Mouse (Mus musculus): ENCODE measurements around the gene Furin. TPM values are rescaled to one million over a fixed set of nuclear protein-coding genes. Genes with fewer than 3 reads are reported as not detected.

Furin gene
- total and polyA plus RNA-seq, 3 experiments = 21.3 to 30.4 (median 25.1) TPM

- Histone ChIP-seq H3K27me3 (ENCODE audit: insufficient read depth, low read length) (peaks cover 16% of the 10 kb centered on the region; the same call in 1 of the 2 replicates), H3K36me3 (replicated peaks) (no peaks in the 10 kb centered on the region), H3K4me1 (ENCODE audit: insufficient read depth, low read depth, low read length) (peaks cover 52% of the 10 kb centered on the region), H3K9me3 (replicated peaks) (no peaks in the 10 kb centered on the region), H3K4me3 (ENCODE audit: low read depth, low read length) (no peak overlapping the region)
- TF ChIP-seq CTCF (IDR thresholded peaks at IDR 0.05; ENCODE audit: low read depth, low read length) (no peak), GATA2 (IDR thresholded peaks at IDR 0.05; ENCODE audit: borderline replicate concordance, low read depth, low read length) (no peak), GATA1 (IDR thresholded peaks at IDR 0.05; ENCODE audit: borderline replicate concordance, low read length) (no peak), TAL1 (conservative IDR thresholded peaks at IDR 0.05; ENCODE audit: low read depth, low read length) (no peak), POLR2AphosphoS5 (IDR thresholded peaks at IDR 0.05; ENCODE audit: insufficient replicate concordance, low read depth, low read length) (no peak)
- DNase-seq (ENCODE audit: low spot score) = no peak
- no peak for ATAC-seq (ENCODE audit: extremely low read depth, insufficient number of reproducible peaks, low FRiP score, poor library complexity, severe bottlenecking)
Observed at GRCm38 (mm10) chr7:80414303-80414855, 9.1 kb upstream of the Furin start.

GRCm38 (mm10) chr7:80413512-80414302 lies 8.5 kb upstream of the Furin start:
- ATAC-seq (ENCODE audit: extremely low read depth, insufficient number of reproducible peaks, low FRiP score, poor library complexity, severe bottlenecking) = no peak
- no peak for DNase-seq (ENCODE audit: low spot score)
- peaks cover 46% of the 10 kb centered on the region for H3K4me1 ChIP-seq (ENCODE audit: insufficient read depth, low read depth, low read length)
- TF ChIP-seq POLR2AphosphoS5 (IDR thresholded peaks at IDR 0.05; ENCODE audit: insufficient replicate concordance, low read depth, low read length) (no peak), GATA1 (IDR thresholded peaks at IDR 0.05; ENCODE audit: borderline replicate concordance, low read length) (no peak), GATA2 (IDR thresholded peaks at IDR 0.05; ENCODE audit: borderline replicate concordance, low read depth, low read length) (no peak), CTCF (IDR thresholded peaks at IDR 0.05; ENCODE audit: low read depth, low read length) (no peak), TAL1 (conservative IDR thresholded peaks at IDR 0.05; ENCODE audit: low read depth, low read length) (no peak)
- H3K36me3 ChIP-seq (replicated peaks) = no peaks in the 10 kb centered on the region
- no peaks in the 10 kb centered on the region for H3K9me3 ChIP-seq (replicated peaks)
- peaks cover 20% of the 10 kb centered on the region; the same call in 1 of the 2 replicates for H3K27me3 ChIP-seq (ENCODE audit: insufficient read depth, low read length)
- H3K4me3 ChIP-seq (ENCODE audit: low read depth, low read length) = no peak overlapping the region

GRCm38 (mm10) chr7:80412781-80413180 lies 7.5 kb upstream of the Furin start:
- H3K4me1 ChIP-seq (ENCODE audit: insufficient read depth, low read depth, low read length) = peaks cover 38% of the 10 kb centered on the region
- no peaks in the 10 kb centered on the region for H3K9me3 ChIP-seq (replicated peaks)
- peaks cover 30% of the 10 kb centered on the region for H3K27me3 ChIP-seq (ENCODE audit: insufficient read depth, low read length)
- no peaks in the 10 kb centered on the region for H3K36me3 ChIP-seq (replicated peaks)
- ATAC-seq (ENCODE audit: extremely low read depth, insufficient number of reproducible peaks, low FRiP score, poor library complexity, severe bottlenecking) = no peak
- no peak overlapping the region for H3K4me3 ChIP-seq (ENCODE audit: low read depth, low read length)
- TF ChIP-seq POLR2AphosphoS5 (IDR thresholded peaks at IDR 0.05; ENCODE audit: insufficient replicate concordance, low read depth, low read length) (no peak), CTCF (IDR thresholded peaks at IDR 0.05; ENCODE audit: low read depth, low read length) (no peak), GATA2 (IDR thresholded peaks at IDR 0.05; ENCODE audit: borderline replicate concordance, low read depth, low read length) (no peak), TAL1 (conservative IDR thresholded peaks at IDR 0.05; ENCODE audit: low read depth, low read length) (no peak), GATA1 (IDR thresholded peaks at IDR 0.05; ENCODE audit: borderline replicate concordance, low read length) (no peak)
- no peak for DNase-seq (ENCODE audit: low spot score)

- Histone ChIP-seq H3K27me3 (ENCODE audit: insufficient read depth, low read length) (peaks cover 35% of the 10 kb centered on the region), H3K9me3 (replicated peaks) (no peaks in the 10 kb centered on the region), H3K4me1 (ENCODE audit: insufficient read depth, low read depth, low read length) (peaks cover 35% of the 10 kb centered on the region), H3K4me3 (ENCODE audit: low read depth, low read length) (no peak overlapping the region), H3K36me3 (replicated peaks) (no peaks in the 10 kb centered on the region)
- DNase-seq (ENCODE audit: low spot score) (no peak), ATAC-seq (ENCODE audit: extremely low read depth, insufficient number of reproducible peaks, low FRiP score, poor library complexity, severe bottlenecking) (no peak)
- TF ChIP-seq GATA2 (IDR thresholded peaks at IDR 0.05; ENCODE audit: borderline replicate concordance, low read depth, low read length) = no peak
- no peak for TF ChIP-seq CTCF (IDR thresholded peaks at IDR 0.05; ENCODE audit: low read depth, low read length)
- no peak for TF ChIP-seq TAL1 (conservative IDR thresholded peaks at IDR 0.05; ENCODE audit: low read depth, low read length)
- no peak for TF ChIP-seq GATA1 (IDR thresholded peaks at IDR 0.05; ENCODE audit: borderline replicate concordance, low read length)
- TF ChIP-seq POLR2AphosphoS5 (IDR thresholded peaks at IDR 0.05; ENCODE audit: insufficient replicate concordance, low read depth, low read length) = no peak
Observed at GRCm38 (mm10) chr7:80412279-80412678, 7.0 kb upstream of the Furin start.

- H3K4me3 ChIP-seq (ENCODE audit: low read depth, low read length) = no peak overlapping the region
- peaks cover 45% of the 10 kb centered on the region for H3K27me3 ChIP-seq (ENCODE audit: insufficient read depth, low read length)
- TF ChIP-seq GATA1 (IDR thresholded peaks at IDR 0.05; ENCODE audit: borderline replicate concordance, low read length) = no peak
- no peak for TF ChIP-seq TAL1 (conservative IDR thresholded peaks at IDR 0.05; ENCODE audit: low read depth, low read length)
- no peak for TF ChIP-seq POLR2AphosphoS5 (IDR thresholded peaks at IDR 0.05; ENCODE audit: insufficient replicate concordance, low read depth, low read length)
- TF ChIP-seq GATA2 (IDR thresholded peaks at IDR 0.05; ENCODE audit: borderline replicate concordance, low read depth, low read length) = no peak
- TF ChIP-seq CTCF (IDR thresholded peaks at IDR 0.05; ENCODE audit: low read depth, low read length) = no peak
- H3K4me1 ChIP-seq (ENCODE audit: insufficient read depth, low read depth, low read length) = peaks cover 35% of the 10 kb centered on the region
- DNase-seq (ENCODE audit: low spot score) (no peak), ATAC-seq (ENCODE audit: extremely low read depth, insufficient number of reproducible peaks, low FRiP score, poor library complexity, severe bottlenecking) (no peak)
- no peaks in the 10 kb centered on the region for H3K36me3 ChIP-seq (replicated peaks)
- no peaks in the 10 kb centered on the region for H3K9me3 ChIP-seq (replicated peaks)
Observed at GRCm38 (mm10) chr7:80410380-80410779, 5.1 kb upstream of the Furin start.

GRCm38 (mm10) chr7:80407712-80408111 lies 2.5 kb upstream of the Furin start:
- H3K36me3 ChIP-seq (replicated peaks) = no peaks in the 10 kb centered on the region
- no peak for TF ChIP-seq TAL1 (conservative IDR thresholded peaks at IDR 0.05; ENCODE audit: low read depth, low read length)
- no peak for TF ChIP-seq GATA2 (IDR thresholded peaks at IDR 0.05; ENCODE audit: borderline replicate concordance, low read depth, low read length)
- TF ChIP-seq POLR2AphosphoS5 (IDR thresholded peaks at IDR 0.05; ENCODE audit: insufficient replicate concordance, low read depth, low read length) = no peak
- no peak for TF ChIP-seq GATA1 (IDR thresholded peaks at IDR 0.05; ENCODE audit: borderline replicate concordance, low read length)
- TF ChIP-seq CTCF (IDR thresholded peaks at IDR 0.05; ENCODE audit: low read depth, low read length) = no peak
- H3K4me3 ChIP-seq (ENCODE audit: low read depth, low read length) = no peak overlapping the region
- H3K27me3 ChIP-seq (ENCODE audit: insufficient read depth, low read length) = peaks cover 42% of the 10 kb centered on the region
- H3K9me3 ChIP-seq (replicated peaks) = no peaks in the 10 kb centered on the region
- H3K4me1 ChIP-seq (ENCODE audit: insufficient read depth, low read depth, low read length) = peaks cover 53% of the 10 kb centered on the region
- ATAC-seq (ENCODE audit: extremely low read depth, insufficient number of reproducible peaks, low FRiP score, poor library complexity, severe bottlenecking) (no peak), DNase-seq (ENCODE audit: low spot score) (no peak)
